Mouse (Mus musculus): ENCODE results near the gene Cenph. TPM values are rescaled to one million over a fixed set of nuclear protein-coding genes. Genes with fewer than 3 reads are reported as not detected.
"Not testable (repeated sequence)": the region's sequence is repeated elsewhere in the genome, so short reads cannot be mapped to it uniquely, and the experiment has no call there.

Gene Cenph
- polyA plus RNA-seq, 1 experiment: 0.19 TPM

- TF ChIP-seq POLR2A (IDR thresholded peaks at IDR 0.05; ENCODE audit: low read depth, low read length) (peak; percentile 64), CTCF (conservative IDR thresholded peaks at IDR 0.05; ENCODE audit: insufficient read depth, insufficient read length, low read depth, low read length) (no peak)
- Histone ChIP-seq H3K27me3 (replicated peaks; ENCODE audit: control insufficient read depth, insufficient read depth, low read length) (no peaks in the 10 kb centered on the region), H3K27ac (ENCODE audit: insufficient read depth, low read depth, low read length) (peak within 1 kb of the TSS; percentile 83), H3K4me3 (ENCODE audit: insufficient read depth, low read depth, low read length) (peak within 1 kb of the TSS; percentile 96), H3K36me3 (ENCODE audit: control insufficient read depth, insufficient read depth, low read length) (no peaks in the 10 kb centered on the region; the same call in 1 of the 2 replicates), H3K4me1 (ENCODE audit: control insufficient read depth, insufficient read depth, low read length) (peaks cover 5% of the 10 kb centered on the region; the same call in 1 of the 2 replicates)
- WGBS: under 1% methylated on average over 19 of the region's 19 CpGs
- DNase-seq: peak; percentile 97
Observed at GRCm38 (mm10) chr13:100730861-100731176, 44.9 kb downstream of the Cenph start, which contains the start of gene Cdk7. Gene Cdk7 (minus strand): TSS chr13:100730939.

- peaks cover 5% of the 10 kb centered on the region; the same call in 1 of the 2 replicates for H3K4me1 ChIP-seq (ENCODE audit: control insufficient read depth, insufficient read depth, low read length)
- H3K36me3 ChIP-seq (ENCODE audit: control insufficient read depth, insufficient read depth, low read length): no peaks in the 10 kb centered on the region; the same call in 1 of the 2 replicates
- H3K4me3 ChIP-seq (ENCODE audit: insufficient read depth, low read depth, low read length): peak overlapping the region; percentile 96
- no peaks in the 10 kb centered on the region for H3K27me3 ChIP-seq (replicated peaks; ENCODE audit: control insufficient read depth, insufficient read depth, low read length)
- DNase-seq: peak; percentile 18
- under 1% methylated on average over 30 of the region's 30 CpGs for WGBS
- TF ChIP-seq CTCF (conservative IDR thresholded peaks at IDR 0.05; ENCODE audit: insufficient read depth, insufficient read length, low read depth, low read length): no peak
- H3K27ac ChIP-seq (ENCODE audit: insufficient read depth, low read depth, low read length): peak overlapping the region; percentile 83
Observed at GRCm38 (mm10) chr13:100730153-100730860, 45.4 kb downstream of the Cenph start.

GRCm38 (mm10) chr13:100728530-100728929 lies 47.2 kb downstream of the Cenph start:
- 94% methylated on average over 4 of the region's 4 CpGs for WGBS
- H3K4me1 ChIP-seq (ENCODE audit: control insufficient read depth, insufficient read depth, low read length); H3K27ac ChIP-seq (ENCODE audit: insufficient read depth, low read depth, low read length); H3K36me3 ChIP-seq (ENCODE audit: control insufficient read depth, insufficient read depth, low read length); H3K27me3 ChIP-seq (replicated peaks; ENCODE audit: control insufficient read depth, insufficient read depth, low read length); DNase-seq; H3K4me3 ChIP-seq (ENCODE audit: insufficient read depth, low read depth, low read length): not testable (repeated sequence)

GRCm38 (mm10) chr13:100728086-100728485 lies 47.6 kb downstream of the Cenph start:
- no peak for TF ChIP-seq POLR2A (IDR thresholded peaks at IDR 0.05; ENCODE audit: low read depth, low read length)
- TF ChIP-seq CTCF (conservative IDR thresholded peaks at IDR 0.05; ENCODE audit: insufficient read depth, insufficient read length, low read depth, low read length): no peak
- Histone ChIP-seq H3K4me1 (ENCODE audit: control insufficient read depth, insufficient read depth, low read length) (peaks cover 5% of the 10 kb centered on the region; the same call in 1 of the 2 replicates), H3K4me3 (ENCODE audit: insufficient read depth, low read depth, low read length) (no peak overlapping the region), H3K36me3 (ENCODE audit: control insufficient read depth, insufficient read depth, low read length) (no peaks in the 10 kb centered on the region; the same call in 1 of the 2 replicates), H3K27ac (ENCODE audit: insufficient read depth, low read depth, low read length) (no peak overlapping the region), H3K27me3 (replicated peaks; ENCODE audit: control insufficient read depth, insufficient read depth, low read length) (no peaks in the 10 kb centered on the region)
- WGBS: 96% methylated on average over 5 of the region's 5 CpGs
- no peak for DNase-seq

GRCm38 (mm10) chr13:100725194-100725593 lies 50.5 kb downstream of the Cenph start:
- WGBS: 90% methylated on average over 10 of the region's 10 CpGs
- no peak for TF ChIP-seq POLR2A (IDR thresholded peaks at IDR 0.05; ENCODE audit: low read depth, low read length)
- no peak for TF ChIP-seq CTCF (conservative IDR thresholded peaks at IDR 0.05; ENCODE audit: insufficient read depth, insufficient read length, low read depth, low read length)
- H3K4me3 ChIP-seq (ENCODE audit: insufficient read depth, low read depth, low read length): no peak overlapping the region
- H3K27ac ChIP-seq (ENCODE audit: insufficient read depth, low read depth, low read length): no peak overlapping the region
- no peaks in the 10 kb centered on the region; the same call in 1 of the 2 replicates for H3K36me3 ChIP-seq (ENCODE audit: control insufficient read depth, insufficient read depth, low read length)
- no peak for DNase-seq
- H3K4me1 ChIP-seq (ENCODE audit: control insufficient read depth, insufficient read depth, low read length): peaks cover 2% of the 10 kb centered on the region; the same call in 1 of the 2 replicates
- H3K27me3 ChIP-seq (replicated peaks; ENCODE audit: control insufficient read depth, insufficient read depth, low read length): no peaks in the 10 kb centered on the region

- Histone ChIP-seq H3K27me3 (replicated peaks; ENCODE audit: control insufficient read depth, insufficient read depth, low read length) (no peaks in the 10 kb centered on the region), H3K4me3 (ENCODE audit: insufficient read depth, low read depth, low read length) (no peak overlapping the region), H3K27ac (ENCODE audit: insufficient read depth, low read depth, low read length) (no peak overlapping the region), H3K36me3 (ENCODE audit: control insufficient read depth, insufficient read depth, low read length) (no peaks in the 10 kb centered on the region; the same call in 1 of the 2 replicates), H3K4me1 (ENCODE audit: control insufficient read depth, insufficient read depth, low read length) (no peaks in the 10 kb centered on the region; the same call in 1 of the 2 replicates)
- TF ChIP-seq POLR2A (IDR thresholded peaks at IDR 0.05; ENCODE audit: low read depth, low read length) (no peak), CTCF (conservative IDR thresholded peaks at IDR 0.05; ENCODE audit: insufficient read depth, insufficient read length, low read depth, low read length) (no peak)
- 63% methylated on average over 7 of the region's 7 CpGs for WGBS
- no peak for DNase-seq
Observed at GRCm38 (mm10) chr13:100724051-100724754, 51.5 kb downstream of the Cenph start.

GRCm38 (mm10) chr13:100721656-100722055 lies 54.0 kb downstream of the Cenph start:
- no peak for TF ChIP-seq POLR2A (IDR thresholded peaks at IDR 0.05; ENCODE audit: low read depth, low read length)
- no peak for TF ChIP-seq CTCF (conservative IDR thresholded peaks at IDR 0.05; ENCODE audit: insufficient read depth, insufficient read length, low read depth, low read length)
- Histone ChIP-seq H3K4me3 (ENCODE audit: insufficient read depth, low read depth, low read length) (no peak overlapping the region), H3K27me3 (replicated peaks; ENCODE audit: control insufficient read depth, insufficient read depth, low read length) (no peaks in the 10 kb centered on the region), H3K4me1 (ENCODE audit: control insufficient read depth, insufficient read depth, low read length) (no peaks in the 10 kb centered on the region), H3K36me3 (ENCODE audit: control insufficient read depth, insufficient read depth, low read length) (no peaks in the 10 kb centered on the region; the same call in 1 of the 2 replicates), H3K27ac (ENCODE audit: insufficient read depth, low read depth, low read length) (no peak overlapping the region)
- WGBS: 85% methylated on average over 5 of the region's 5 CpGs
- DNase-seq: no peak
